Mouse (Mus musculus) forebrain, embryonic 15.5 days (tissue): Measurements from ENCODE around the gene Npas3. TPM values are rescaled to one million over a fixed set of nuclear protein-coding genes. Genes with fewer than 3 reads are reported as not detected.

Experiments used
- ATAC-seq: fragments of 200-750 bp; cut with Nextera tagmentation; replicated peaks from 2 replicates; pipeline ENCODE4 v1.8.0; 2017; ENCODE audit warnings: mild to moderate bottlenecking, moderate TSS enrichment, moderate library complexity
- H3K27ac ChIP-seq: fragments of 300-500 bp; sonication (generic); replicated peaks from 2 replicates; pipeline ENCODE4 v1.5.1; 2015; ENCODE audit warnings: mild to moderate bottlenecking, inconsistent platforms
- H3K27me3 ChIP-seq: fragments of 300-500 bp; sonication (generic); 2 replicates; pipeline ENCODE4 v1.6.1; 2015; ENCODE audit warnings: inconsistent platforms
- H3K36me3 ChIP-seq: fragments of 300-500 bp; sonication (generic); 2 replicates; pipeline ENCODE4 v1.6.1; 2015; ENCODE audit warnings: mild to moderate bottlenecking, inconsistent platforms
- H3K4me1 ChIP-seq: fragments of 300-500 bp; sonication (generic); 2 replicates; pipeline ENCODE4 v1.6.1; 2015; ENCODE audit warnings: inconsistent platforms
- H3K4me2 ChIP-seq: fragments of 300-500 bp; sonication (generic); replicated peaks from 2 replicates; pipeline ENCODE4 v1.6.1; 2015; ENCODE audit warnings: mild to moderate bottlenecking, inconsistent platforms
- H3K4me3 ChIP-seq: fragments of 300-500 bp; sonication (generic); 2 replicates; pipeline ENCODE4 v1.5.1; 2015; ENCODE audit warnings: mild to moderate bottlenecking, inconsistent platforms
- H3K9ac ChIP-seq: fragments of 300-500 bp; sonication (generic); replicated peaks from 2 replicates; pipeline ENCODE4 v1.6.1; 2015; ENCODE audit warnings: mild to moderate bottlenecking, inconsistent platforms
- H3K9me3 ChIP-seq: fragments of 300-500 bp; sonication (generic); 2 replicates; pipeline ENCODE4 v1.6.1; 2016; ENCODE audit warnings: inconsistent platforms
- WGBS: fragments of 180-500 bp; shearing (Covaris S2); methylation state at CpG from one replicate; pipeline ENCODE4 v1.1.7; 2015; ENCODE audit warnings: mixed read lengths; 5-methylcytosine and 5-hydroxymethylcytosine counted together
- polyA plus RNA-seq: library from polyadenylated mRNA; unstranded; fragments of >200 nt; fragmentation: Nextera tagmentation; extraction: Ambion mirVana; gene quantifications from 2 replicates; pipeline ENCODE4 v1.2.1, GENCODE M21; 2015

The Npas3 gene
- 16.1 and 18.3 TPM in 2 replicates for polyA plus RNA-seq

GRCm38 (mm10) chr12:53248101-53248727 lies at the start of gene Npas3:
Gene Npas3 (plus strand): TSS chr12:53248677.
- under 1% methylated on average over 58 of the region's 62 CpGs for WGBS
- Histone ChIP-seq H3K4me1 (peaks cover 43% of the 10 kb centered on the region), H3K36me3 (no peaks in the 10 kb centered on the region), H3K4me2 (peak within 1 kb of the TSS; percentile 99), H3K27me3 (peaks cover 6% of the 10 kb centered on the region; the same call in 1 of the 2 replicates), H3K9me3 (no peaks in the 10 kb centered on the region), H3K9ac (peak within 1 kb of the TSS; percentile 82), H3K27ac (peak within 1 kb of the TSS; percentile 92), H3K4me3 (peak within 1 kb of the TSS; percentile 81)
- ATAC-seq, result peak; percentile 71

GRCm38 (mm10) chr12:53217141-53217540 lies 31.3 kb upstream of the Npas3 start:
- H3K4me1 ChIP-seq, result no peaks in the 10 kb centered on the region
- H3K4me2 ChIP-seq, result no peak overlapping the region
- no peaks in the 10 kb centered on the region for H3K9me3 ChIP-seq
- no peak for ATAC-seq
- H3K4me3 ChIP-seq, result no peak overlapping the region
- WGBS, result 93% methylated on average over 15 of the region's 15 CpGs
- H3K27me3 ChIP-seq, result no peaks in the 10 kb centered on the region
- no peaks in the 10 kb centered on the region for H3K36me3 ChIP-seq
- no peak overlapping the region for H3K27ac ChIP-seq
- H3K9ac ChIP-seq, result no peak overlapping the region

- no peak for ATAC-seq
- no peaks in the 10 kb centered on the region for H3K4me1 ChIP-seq
- H3K27ac ChIP-seq, result no peak overlapping the region
- no peaks in the 10 kb centered on the region for H3K36me3 ChIP-seq
- no peaks in the 10 kb centered on the region for H3K27me3 ChIP-seq
- WGBS, result 71% methylated on average over 4 of the region's 4 CpGs
- H3K4me2 ChIP-seq, result no peak overlapping the region
- H3K9ac ChIP-seq, result no peak overlapping the region
- no peak overlapping the region for H3K4me3 ChIP-seq
- no peaks in the 10 kb centered on the region for H3K9me3 ChIP-seq
Measured at GRCm38 (mm10) chr12:53222742-53223141, 25.7 kb upstream of the Npas3 start.

- WGBS, result 63% methylated on average over 4 of the region's 4 CpGs
- Histone ChIP-seq H3K36me3 (no peaks in the 10 kb centered on the region), H3K9ac (no peak overlapping the region), H3K4me2 (no peak overlapping the region), H3K9me3 (no peaks in the 10 kb centered on the region), H3K4me1 (no peaks in the 10 kb centered on the region), H3K4me3 (no peak overlapping the region), H3K27ac (no peak overlapping the region), H3K27me3 (no peaks in the 10 kb centered on the region)
- no peak for ATAC-seq
Measured at GRCm38 (mm10) chr12:53227356-53227755, 21.1 kb upstream of the Npas3 start.

- Histone ChIP-seq H3K4me3 (no peak overlapping the region), H3K27ac (no peak overlapping the region), H3K9ac (no peak overlapping the region), H3K4me2 (no peak overlapping the region), H3K4me1 (no peaks in the 10 kb centered on the region), H3K36me3 (no peaks in the 10 kb centered on the region), H3K9me3 (no peaks in the 10 kb centered on the region), H3K27me3 (no peaks in the 10 kb centered on the region)
- no peak for ATAC-seq
- 81% methylated on average over 2 of the region's 2 CpGs for WGBS
Measured at GRCm38 (mm10) chr12:53229419-53229818, 19.1 kb upstream of the Npas3 start.

- ATAC-seq, result no peak
- H3K4me2 ChIP-seq, result peak overlapping the region; percentile 99
- peaks cover 6% of the 10 kb centered on the region; the same call in 1 of the 2 replicates for H3K27me3 ChIP-seq
- peak overlapping the region; percentile 82; the same call in 1 of the 2 replicates for H3K9ac ChIP-seq
- peaks cover 36% of the 10 kb centered on the region for H3K4me1 ChIP-seq
- 5% methylated on average over 12 of the region's 12 CpGs for whole genome bisulfite sequencing
- H3K27ac ChIP-seq, result no peak overlapping the region
- H3K9me3 ChIP-seq, result no peaks in the 10 kb centered on the region
- no peaks in the 10 kb centered on the region for H3K36me3 ChIP-seq
- peak overlapping the region; percentile 81 for H3K4me3 ChIP-seq
Measured at GRCm38 (mm10) chr12:53246181-53246580, 2.3 kb upstream of the Npas3 start.

- peak; percentile 57 for ATAC-seq
- Histone ChIP-seq H3K27ac (peak overlapping the region; percentile 92), H3K4me1 (peaks cover 42% of the 10 kb centered on the region), H3K9me3 (no peaks in the 10 kb centered on the region), H3K9ac (peak overlapping the region; percentile 82), H3K36me3 (no peaks in the 10 kb centered on the region), H3K4me2 (peak overlapping the region; percentile 99), H3K4me3 (peak overlapping the region; percentile 81), H3K27me3 (peaks cover 6% of the 10 kb centered on the region; the same call in 1 of the 2 replicates)
- 1% methylated on average over 28 of the region's 28 CpGs for WGBS
Measured at GRCm38 (mm10) chr12:53246581-53247490, 1.6 kb upstream of the Npas3 start.

GRCm38 (mm10) chr12:53247491-53248035 lies 914 bp upstream of the Npas3 start:
- Histone ChIP-seq H3K4me2 (peak overlapping the region; percentile 99), H3K4me1 (peaks cover 43% of the 10 kb centered on the region), H3K27me3 (peaks cover 6% of the 10 kb centered on the region; the same call in 1 of the 2 replicates), H3K27ac (peak overlapping the region; percentile 92), H3K9me3 (no peaks in the 10 kb centered on the region), H3K36me3 (no peaks in the 10 kb centered on the region), H3K4me3 (peak overlapping the region; percentile 81), H3K9ac (peak overlapping the region; percentile 82)
- WGBS, result under 1% methylated on average over 25 of the region's 25 CpGs
- peak; percentile 37 for ATAC-seq

GRCm38 (mm10) chr12:53248796-53249195 lies 319 bp downstream of the Npas3 start:
- Histone ChIP-seq H3K27ac (peak overlapping the region; percentile 92), H3K9me3 (no peaks in the 10 kb centered on the region), H3K9ac (peak overlapping the region; percentile 82), H3K27me3 (peaks cover 6% of the 10 kb centered on the region; the same call in 1 of the 2 replicates), H3K4me2 (peak overlapping the region; percentile 99), H3K4me3 (peak overlapping the region; percentile 81), H3K36me3 (no peaks in the 10 kb centered on the region), H3K4me1 (peaks cover 43% of the 10 kb centered on the region)
- ATAC-seq, result no peak
- 0% methylated on average over 15 of the region's 15 CpGs for WGBS

GRCm38 (mm10) chr12:53251701-53252181 lies 3.3 kb downstream of the Npas3 start:
- H3K4me1 ChIP-seq, result peaks cover 45% of the 10 kb centered on the region
- peak overlapping the region; percentile 64 for H3K4me2 ChIP-seq

GRCm38 (mm10) chr12:53252213-53252571 lies 3.7 kb downstream of the Npas3 start:
- Histone ChIP-seq H3K27me3 (peaks cover 6% of the 10 kb centered on the region; the same call in 1 of the 2 replicates), H3K27ac (peak overlapping the region; percentile 96), H3K36me3 (no peaks in the 10 kb centered on the region), H3K4me3 (peak overlapping the region; percentile 88), H3K9ac (peak overlapping the region; percentile 95), H3K4me1 (peaks cover 43% of the 10 kb centered on the region), H3K9me3 (no peaks in the 10 kb centered on the region), H3K4me2 (peak overlapping the region; percentile 64)
- peak; percentile 10; the same call in 1 of the 2 replicates for ATAC-seq
- 0% methylated on average over 17 of the region's 23 CpGs for WGBS

More at GRCm38 (mm10) chr12:53251701-53252181, 3.3 kb downstream of the Npas3 start:
- H3K9ac ChIP-seq, result peak overlapping the region; percentile 39
- H3K27ac ChIP-seq, result peak overlapping the region; percentile 96
- no peaks in the 10 kb centered on the region for H3K36me3 ChIP-seq
- under 1% methylated on average over 10 of the region's 11 CpGs for WGBS
- no peaks in the 10 kb centered on the region for H3K9me3 ChIP-seq
- H3K4me3 ChIP-seq, result peak overlapping the region; percentile 88
- ATAC-seq, result peak; percentile 20
- H3K27me3 ChIP-seq, result peaks cover 6% of the 10 kb centered on the region; the same call in 1 of the 2 replicates
